Mouse (Mus musculus): ENCODE data around the gene Slc4a11. TPM values are rescaled to one million over a fixed set of nuclear protein-coding genes. Genes with fewer than 3 reads are reported as not detected.
A peak's percentile ranks its signal among the peaks of the same experiment; 100 is the strongest.

The Slc4a11 gene
- polyA plus RNA-seq, 1 experiment from 2014 or later = 1.8 TPM

DNA sequence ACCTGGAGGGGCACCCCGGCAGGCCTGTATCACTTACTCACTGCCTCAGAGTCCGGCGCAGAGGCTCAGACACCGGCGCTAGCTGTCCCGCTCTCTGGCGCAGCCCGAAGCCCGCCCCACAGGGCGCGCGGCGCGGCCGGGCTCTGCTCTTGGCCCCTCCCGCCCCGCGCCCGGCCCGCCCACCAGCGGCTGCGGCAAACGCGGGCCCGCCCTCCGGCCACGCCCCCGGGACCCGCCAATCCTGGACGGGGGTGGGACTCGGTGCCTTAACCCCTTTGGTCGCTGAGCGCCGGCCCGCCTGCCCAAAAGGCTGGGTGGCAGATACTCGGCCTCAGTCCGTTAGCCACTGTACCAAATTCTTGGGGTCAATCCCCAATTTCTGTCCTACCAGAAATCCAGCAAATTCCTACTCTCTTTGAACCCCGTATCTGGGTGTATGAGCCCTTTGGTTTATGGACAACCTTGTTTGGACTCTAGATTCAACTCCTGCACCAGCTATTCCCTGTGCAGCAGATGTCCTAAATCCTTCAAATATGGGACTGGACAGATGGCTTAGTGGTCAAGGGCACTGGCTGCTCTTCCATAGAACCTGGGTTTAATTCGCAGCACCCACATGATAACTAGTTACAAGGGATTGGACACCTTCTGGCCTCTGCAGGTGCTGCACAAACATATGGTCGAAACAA is 54.5 kb downstream of the Slc4a11 start, which contains the start of gene Lzts3:
TSS of gene Lzts3 (minus strand) at position 120 of the 686 bp plus-strand sequence.
- H3K27me3 ChIP-seq (replicated peaks; ENCODE audit: control insufficient read depth, insufficient read depth, low read length) = no peaks in the 10 kb centered on the region; the same call in 1 of the 2 replicates
- peak within 1 kb of the TSS; percentile 82 for H3K4me3 ChIP-seq (replicated peaks; ENCODE audit: low read length)
- H3K9me3 ChIP-seq (ENCODE audit: control insufficient read depth, low read length) = no peaks in the 10 kb centered on the region
- no peaks in the 10 kb centered on the region for H3K36me3 ChIP-seq (ENCODE audit: control insufficient read depth, insufficient read depth)
- peak within 1 kb of the TSS; percentile 58; the same call in 1 of the 2 replicates for H3K27ac ChIP-seq (ENCODE audit: low read length)
- peak within 1 kb of the TSS; percentile 79 for H3K9ac ChIP-seq (replicated peaks; ENCODE audit: low read depth, low read length)
- 4% methylated on average over 39 of the region's 40 CpGs for WGBS
- ATAC-seq = peak; percentile 97
- H3K4me2 ChIP-seq (ENCODE audit: low read length) = peak within 1 kb of the TSS; percentile 85
- peaks cover 14% of the 10 kb centered on the region for H3K4me1 ChIP-seq (replicated peaks; ENCODE audit: control insufficient read depth, insufficient read depth, low read length)

DNA sequence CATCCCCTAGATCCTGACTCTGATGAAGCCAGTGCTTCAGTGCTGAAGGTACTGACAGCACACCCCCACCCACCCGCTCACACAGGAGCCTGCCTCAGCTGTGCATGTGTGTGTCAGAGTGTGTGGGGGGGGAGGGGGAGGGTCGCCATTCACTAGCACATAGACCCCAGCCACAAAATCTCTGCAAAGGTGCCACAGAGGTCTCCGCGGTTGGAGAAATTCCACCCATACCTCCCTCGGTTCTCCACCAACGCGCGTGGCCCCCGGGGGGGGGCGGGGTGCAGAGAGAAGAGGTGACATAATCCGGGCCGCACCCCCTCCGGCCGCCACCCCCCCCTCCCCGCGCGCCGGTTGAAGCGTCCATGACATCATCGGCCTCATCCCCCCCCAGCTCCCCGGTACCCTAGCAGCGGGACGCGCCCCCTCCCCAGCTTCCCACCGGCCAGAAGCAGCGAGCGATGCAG is 55.1 kb downstream of the Slc4a11 start:
- Histone ChIP-seq H3K9ac (replicated peaks; ENCODE audit: low read depth, low read length) (peak overlapping the region; percentile 79), H3K27me3 (replicated peaks; ENCODE audit: control insufficient read depth, insufficient read depth, low read length) (no peaks in the 10 kb centered on the region; the same call in 1 of the 2 replicates), H3K9me3 (ENCODE audit: control insufficient read depth, low read length) (no peaks in the 10 kb centered on the region), H3K4me1 (replicated peaks; ENCODE audit: control insufficient read depth, insufficient read depth, low read length) (peaks cover 14% of the 10 kb centered on the region), H3K36me3 (ENCODE audit: control insufficient read depth, insufficient read depth) (no peaks in the 10 kb centered on the region), H3K4me2 (ENCODE audit: low read length) (peak overlapping the region; percentile 85), H3K27ac (ENCODE audit: low read length) (peak overlapping the region; percentile 58; the same call in 1 of the 2 replicates), H3K4me3 (replicated peaks; ENCODE audit: low read length) (peak overlapping the region; percentile 82)
- WGBS = 0% methylated on average over 21 of the region's 27 CpGs
- peak; percentile 77 for ATAC-seq

DNA sequence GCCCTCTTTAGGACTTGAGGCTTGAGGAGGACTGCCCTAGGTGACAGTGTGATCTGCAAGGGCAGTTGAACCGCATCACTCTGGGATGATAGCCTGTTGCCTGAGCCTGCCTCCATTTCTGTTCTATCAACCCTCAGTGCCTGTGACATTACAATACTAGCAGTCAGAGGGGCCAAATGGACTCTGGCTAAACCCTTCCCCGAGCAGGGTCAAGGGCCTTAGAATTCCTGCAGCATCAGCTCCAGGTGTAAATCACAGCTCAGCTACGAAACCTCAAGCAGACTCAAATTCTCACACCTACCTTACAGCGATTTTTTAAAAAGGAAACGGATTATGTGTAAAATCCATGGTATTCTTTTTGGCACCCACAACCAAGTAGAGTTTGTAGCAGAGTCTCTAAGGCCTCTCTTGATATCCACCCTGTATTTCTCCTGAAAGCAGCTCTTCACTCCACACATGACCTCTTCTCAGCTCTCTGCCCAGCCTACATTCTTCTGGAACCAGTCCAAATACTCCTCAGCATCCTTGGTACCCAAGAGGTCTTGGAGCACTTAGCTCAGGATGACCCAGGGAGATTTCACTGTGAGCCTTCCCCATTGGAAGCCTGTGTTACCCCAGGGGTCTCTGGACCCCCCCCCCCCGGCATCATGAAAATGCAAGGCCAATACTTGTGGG is 55.8 kb downstream of the Slc4a11 start:
- Histone ChIP-seq H3K4me1 (replicated peaks; ENCODE audit: control insufficient read depth, insufficient read depth, low read length) (peaks cover 14% of the 10 kb centered on the region), H3K36me3 (ENCODE audit: control insufficient read depth, insufficient read depth) (no peaks in the 10 kb centered on the region), H3K27me3 (replicated peaks; ENCODE audit: control insufficient read depth, insufficient read depth, low read length) (peaks cover 5% of the 10 kb centered on the region), H3K9ac (replicated peaks; ENCODE audit: low read depth, low read length) (no peak overlapping the region; the same call in 1 of the 2 replicates), H3K9me3 (ENCODE audit: control insufficient read depth, low read length) (no peaks in the 10 kb centered on the region), H3K4me3 (replicated peaks; ENCODE audit: low read length) (peak overlapping the region; percentile 82), H3K4me2 (ENCODE audit: low read length) (peak overlapping the region; percentile 85), H3K27ac (ENCODE audit: low read length) (no peak overlapping the region)
- 72% methylated on average over 6 of the region's 6 CpGs for WGBS
- no peak for ATAC-seq

DNA sequence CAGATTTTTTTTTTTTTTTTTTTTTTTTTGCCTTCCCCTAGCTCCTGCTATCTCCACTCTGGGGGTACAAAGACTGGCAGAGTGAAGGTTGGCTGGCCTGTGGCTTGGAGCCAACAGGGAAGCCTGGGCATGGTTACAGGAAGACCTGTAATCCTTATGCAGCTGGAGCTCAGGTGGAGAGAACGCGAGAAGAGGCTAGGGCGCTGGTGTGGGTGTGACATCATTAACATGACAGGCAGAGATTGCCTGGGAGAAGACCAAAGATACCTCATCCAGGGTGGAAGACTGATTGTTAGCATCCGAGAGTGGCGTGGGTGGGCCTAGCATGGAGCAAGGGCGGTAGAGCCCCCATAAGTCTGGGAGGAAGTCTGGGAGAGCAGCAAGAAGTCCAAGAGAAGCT is 58.0 kb downstream of the Slc4a11 start:
- H3K27ac ChIP-seq (ENCODE audit: low read length) = no peak overlapping the region
- peaks cover 23% of the 10 kb centered on the region for H3K4me1 ChIP-seq (replicated peaks; ENCODE audit: control insufficient read depth, insufficient read depth, low read length)
- no peak for ATAC-seq
- H3K4me2 ChIP-seq (ENCODE audit: low read length) = no peak overlapping the region
- H3K36me3 ChIP-seq (ENCODE audit: control insufficient read depth, insufficient read depth) = no peaks in the 10 kb centered on the region; the same call in 1 of the 2 replicates
- no peak overlapping the region for H3K4me3 ChIP-seq (replicated peaks; ENCODE audit: low read length)
- no peak overlapping the region for H3K9ac ChIP-seq (replicated peaks; ENCODE audit: low read depth, low read length)
- WGBS = 83% methylated on average over 6 of the region's 6 CpGs
- H3K27me3 ChIP-seq (replicated peaks; ENCODE audit: control insufficient read depth, insufficient read depth, low read length) = peaks cover 21% of the 10 kb centered on the region
- no peaks in the 10 kb centered on the region for H3K9me3 ChIP-seq (ENCODE audit: control insufficient read depth, low read length)

DNA sequence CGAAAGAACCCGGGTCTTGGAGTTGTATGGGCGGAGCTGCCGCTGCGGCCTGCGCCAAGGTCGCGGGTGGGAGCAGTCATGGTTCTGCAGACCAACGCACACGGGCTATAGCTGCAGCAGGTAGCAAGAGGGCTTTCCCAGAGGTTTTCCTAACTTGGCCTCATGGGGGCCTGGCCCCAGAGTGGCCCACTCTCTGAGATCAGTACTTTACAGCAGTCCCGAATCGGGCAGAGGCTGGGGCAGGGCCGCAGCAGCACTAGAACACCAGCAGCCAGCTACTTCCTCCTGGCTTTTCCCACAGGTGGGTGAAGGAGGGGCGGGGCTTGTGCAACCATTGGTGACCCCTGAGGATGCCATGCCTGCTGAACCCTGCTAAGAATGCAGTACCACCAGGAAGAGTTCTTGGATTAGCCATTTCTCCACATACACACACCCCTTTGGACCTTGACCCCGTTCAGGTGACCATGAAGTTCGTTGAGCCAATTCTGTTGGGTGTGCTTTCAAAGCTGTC is 59.2 kb downstream of the Slc4a11 start:
- H3K36me3 ChIP-seq (ENCODE audit: control insufficient read depth, insufficient read depth) = no peaks in the 10 kb centered on the region; the same call in 1 of the 2 replicates
- H3K27ac ChIP-seq (ENCODE audit: low read length) = no peak overlapping the region
- peaks cover 25% of the 10 kb centered on the region for H3K4me1 ChIP-seq (replicated peaks; ENCODE audit: control insufficient read depth, insufficient read depth, low read length)
- no peak overlapping the region for H3K9ac ChIP-seq (replicated peaks; ENCODE audit: low read depth, low read length)
- 33% methylated on average over 16 of the region's 16 CpGs for WGBS
- no peak overlapping the region for H3K4me3 ChIP-seq (replicated peaks; ENCODE audit: low read length)
- no peak overlapping the region for H3K4me2 ChIP-seq (ENCODE audit: low read length)
- no peaks in the 10 kb centered on the region for H3K9me3 ChIP-seq (ENCODE audit: control insufficient read depth, low read length)
- no peak for ATAC-seq
- H3K27me3 ChIP-seq (replicated peaks; ENCODE audit: control insufficient read depth, insufficient read depth, low read length) = peaks cover 25% of the 10 kb centered on the region

DNA sequence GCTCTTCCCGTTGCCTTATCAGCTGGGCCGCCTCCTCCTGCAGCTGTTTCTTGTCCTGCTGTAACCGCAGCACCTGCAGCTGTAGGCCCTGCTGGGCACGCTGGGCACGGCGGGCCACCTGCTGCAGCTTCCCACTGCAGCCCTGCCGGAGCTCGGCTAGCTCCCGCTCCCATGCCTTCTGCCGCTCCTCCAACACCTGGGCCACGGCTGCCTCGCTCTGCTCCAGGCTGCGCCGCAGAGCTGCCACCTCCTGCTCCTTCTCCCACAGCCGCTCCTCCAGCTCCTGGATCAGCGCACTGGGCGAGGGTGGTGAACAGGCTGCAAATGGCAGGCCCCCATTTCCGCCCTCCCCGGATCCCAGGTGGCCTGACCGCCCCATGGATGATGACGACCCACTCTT is 61.5 kb downstream of the Slc4a11 start:
- H3K27me3 ChIP-seq (replicated peaks; ENCODE audit: control insufficient read depth, insufficient read depth, low read length) = peaks cover 25% of the 10 kb centered on the region
- no peak overlapping the region for H3K27ac ChIP-seq (ENCODE audit: low read length)
- H3K4me2 ChIP-seq (ENCODE audit: low read length) = no peak overlapping the region
- WGBS = 31% methylated on average over 21 of the region's 21 CpGs
- peaks cover 11% of the 10 kb centered on the region for H3K4me1 ChIP-seq (replicated peaks; ENCODE audit: control insufficient read depth, insufficient read depth, low read length)
- no peaks in the 10 kb centered on the region; the same call in 1 of the 2 replicates for H3K36me3 ChIP-seq (ENCODE audit: control insufficient read depth, insufficient read depth)
- ATAC-seq = peak; percentile 27; the same call in 1 of the 2 replicates
- no peaks in the 10 kb centered on the region for H3K9me3 ChIP-seq (ENCODE audit: control insufficient read depth, low read length)
- no peak overlapping the region for H3K4me3 ChIP-seq (replicated peaks; ENCODE audit: low read length)
- H3K9ac ChIP-seq (replicated peaks; ENCODE audit: low read depth, low read length) = no peak overlapping the region

DNA sequence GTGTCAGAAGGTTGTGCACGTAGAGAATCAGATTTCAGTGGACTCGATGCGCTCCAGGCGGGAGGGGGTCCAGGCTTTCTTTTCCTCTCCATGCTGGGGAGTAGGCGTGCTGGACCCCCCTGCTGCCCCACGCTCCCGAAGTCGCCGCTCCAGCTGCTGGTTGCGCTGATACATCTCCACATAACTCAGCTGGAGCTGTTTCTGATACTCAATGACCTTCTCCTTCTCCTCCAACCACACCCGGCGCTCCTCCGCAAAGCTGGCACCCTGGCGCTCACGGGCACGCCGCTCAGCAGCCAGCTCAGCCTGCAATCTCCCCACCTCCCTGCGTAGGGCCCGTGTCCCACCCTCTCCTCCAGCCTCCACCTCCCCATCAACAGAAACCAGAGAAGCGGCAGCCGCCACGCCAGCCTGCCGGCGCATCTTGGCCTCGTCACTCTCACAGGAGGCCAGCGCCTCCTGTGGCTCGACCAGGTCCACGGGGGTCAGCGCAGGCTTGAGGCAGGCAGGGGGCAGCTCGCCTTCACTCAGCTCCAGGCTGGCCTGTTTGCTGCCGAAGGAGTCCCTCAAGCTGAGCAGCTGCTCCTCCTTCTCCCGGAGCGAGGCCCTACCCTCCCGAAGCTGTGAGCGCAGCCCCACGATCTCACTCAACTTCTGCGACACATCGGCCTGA is 62.4 kb downstream of the Slc4a11 start:
- peak overlapping the region; percentile 52 for H3K4me2 ChIP-seq (ENCODE audit: low read length)
- H3K4me3 ChIP-seq (replicated peaks; ENCODE audit: low read length) = peak overlapping the region; percentile 26
- H3K4me1 ChIP-seq (replicated peaks; ENCODE audit: control insufficient read depth, insufficient read depth, low read length) = peaks cover 11% of the 10 kb centered on the region
- H3K27me3 ChIP-seq (replicated peaks; ENCODE audit: control insufficient read depth, insufficient read depth, low read length) = peaks cover 25% of the 10 kb centered on the region
- peak; percentile 18 for ATAC-seq
- peak overlapping the region; percentile 54 for H3K9ac ChIP-seq (replicated peaks; ENCODE audit: low read depth, low read length)
- H3K36me3 ChIP-seq (ENCODE audit: control insufficient read depth, insufficient read depth) = no peaks in the 10 kb centered on the region; the same call in 1 of the 2 replicates
- WGBS = 6% methylated on average over 36 of the region's 38 CpGs
- no peaks in the 10 kb centered on the region for H3K9me3 ChIP-seq (ENCODE audit: control insufficient read depth, low read length)
- H3K27ac ChIP-seq (ENCODE audit: low read length) = no peak overlapping the region
